In the genomic region with DNA sequence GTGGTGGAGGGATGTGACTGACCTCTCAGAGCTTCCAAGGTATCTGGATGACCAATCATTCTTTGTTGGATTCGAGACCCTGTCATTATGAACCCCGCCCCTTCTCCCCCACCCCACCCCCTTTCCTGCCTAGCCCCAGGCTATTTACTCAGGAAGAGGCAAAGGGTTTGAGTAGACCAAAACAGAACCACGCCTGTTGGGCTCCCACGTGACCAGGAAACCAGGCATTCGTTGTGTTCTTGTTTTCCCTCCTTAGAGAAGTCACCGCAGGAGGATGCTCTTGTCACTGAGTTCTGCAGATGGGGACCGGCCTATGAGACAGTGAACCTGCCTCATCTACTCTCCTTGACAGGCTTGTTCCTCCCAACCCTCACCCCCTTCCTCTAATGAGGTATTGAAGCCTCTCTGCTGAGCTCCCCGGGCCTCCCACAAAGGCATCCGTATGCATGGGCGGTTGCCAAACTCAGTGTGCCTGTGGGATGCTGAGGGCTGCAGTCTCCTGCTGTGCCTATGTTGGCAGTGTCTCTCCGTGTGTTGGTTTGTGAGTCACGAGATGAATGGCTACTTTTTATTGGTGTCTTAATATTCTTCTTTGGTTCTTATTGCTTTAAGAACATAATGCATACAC, we compare ENCODE assay signal across 8 mouse cellular contexts. TPM values are rescaled to one million over a fixed set of nuclear protein-coding genes. Genes with fewer than 3 reads are reported as not detected.
DNase-seq lines count a peak whose midpoint lies in the region; ATAC-seq lines count a peak whose summit lies in the region.
"Had no signal": no experiment of that assay in that cellular context is flagged by ENCODE, and none has a peak within 500 bp of the region (broad histone marks: within the 10 kb centered on the region; RNA-seq: fewer than 3 reads in every experiment).

No protein-coding gene starts in this region.

- H3K4me1 ChIP-seq in hindbrain, embryonic 15.5 days (replicated peaks): peaks cover 19% of the 10 kb centered on the region
- peaks cover under 1% of the 10 kb centered on the region; the same call in 1 of the 2 replicates for H3K4me1 ChIP-seq in midbrain, embryonic 14.5 days (ENCODE audit: control insufficient read depth, insufficient read depth, low read length)
- no peaks in the 10 kb centered on the region for H3K4me1 ChIP-seq in heart, embryonic 11.5 days (ENCODE audit: control insufficient read depth, insufficient read depth, low read length)

- peak; percentile 93 for DNase-seq in ES-CJ7 (ENCODE audit: low read depth, low spot score)
- peak; percentile 93 for DNase-seq in ZHBTc4 (ENCODE audit: low read depth, low spot score)
- peak; percentile 77 for DNase-seq in midbrain, embryonic 14.5 days
- DNase-seq in spleen, postnatal 14 days (ENCODE audit: low spot score in 2 of 2): no peak
- DNase-seq in adrenal gland, postnatal 25 days: no peak

- peak; percentile 69 for ATAC-seq in hindbrain, embryonic 15.5 days (ENCODE audit: low FRiP score, low read depth)
- peak; percentile 53 for ATAC-seq in midbrain, embryonic 14.5 days (ENCODE audit: low FRiP score, low TSS enrichment)
- ATAC-seq in heart, embryonic 11.5 days (replicated peaks; ENCODE audit: insufficient number of reproducible peaks, low FRiP score, low TSS enrichment): no peak

- no peaks in the 10 kb centered on the region for H3K27me3 ChIP-seq in hindbrain, embryonic 15.5 days
- no peaks in the 10 kb centered on the region for H3K27me3 ChIP-seq in midbrain, embryonic 14.5 days (ENCODE audit: control insufficient read depth, insufficient read depth, low read length)
- H3K27me3 ChIP-seq in heart, embryonic 11.5 days (ENCODE audit: control insufficient read depth, insufficient read depth, low read length): no peaks in the 10 kb centered on the region

- H3K9ac ChIP-seq in hindbrain, embryonic 15.5 days: no peak overlapping the region
- H3K9ac ChIP-seq in midbrain, embryonic 14.5 days (replicated peaks; ENCODE audit: low read length): no peak overlapping the region
- no peak overlapping the region for H3K9ac ChIP-seq in heart, embryonic 11.5 days (ENCODE audit: low read depth, low read length)
- H3K9ac ChIP-seq: liver, embryonic 14.5 days had no signal

- H3K4me2 ChIP-seq in hindbrain, embryonic 15.5 days: 0 out of 2 replicates have a peak overlapping the region, but pooled peaks have one; percentile 6
- H3K4me2 ChIP-seq in midbrain, embryonic 14.5 days (ENCODE audit: low read length): no peak overlapping the region
- no peak overlapping the region for H3K4me2 ChIP-seq in heart, embryonic 11.5 days

- H3K27ac ChIP-seq in hindbrain, embryonic 15.5 days (replicated peaks): no peak overlapping the region
- H3K27ac ChIP-seq in midbrain, embryonic 14.5 days (replicated peaks; ENCODE audit: low read depth, low read length): no peak overlapping the region
- no peak overlapping the region for H3K27ac ChIP-seq in heart, embryonic 11.5 days (ENCODE audit: low read depth, low read length)
- H3K27ac ChIP-seq: liver, embryonic 14.5 days had no signal

- 9% methylated on average over 12 of the region's 12 CpGs for WGBS in hindbrain, embryonic 15.5 days
- 12% methylated on average over 12 of the region's 12 CpGs for WGBS in midbrain, embryonic 14.5 days
- 22% methylated on average over 12 of the region's 12 CpGs for WGBS in heart, embryonic 11.5 days (ENCODE audit: insufficient replicate concordance)

- H3K4me3 ChIP-seq in hindbrain, embryonic 15.5 days: no peak overlapping the region
- no peak overlapping the region for H3K4me3 ChIP-seq in midbrain, embryonic 14.5 days (replicated peaks; ENCODE audit: low read depth, low read length)
- H3K4me3 ChIP-seq in heart, embryonic 11.5 days (ENCODE audit: low read depth, low read length): no peak overlapping the region

- no peaks in the 10 kb centered on the region for H3K36me3 ChIP-seq in hindbrain, embryonic 15.5 days
- H3K36me3 ChIP-seq in midbrain, embryonic 14.5 days (ENCODE audit: control insufficient read depth, insufficient read depth, low read length): no peaks in the 10 kb centered on the region
- no peaks in the 10 kb centered on the region for H3K36me3 ChIP-seq in heart, embryonic 11.5 days (ENCODE audit: control insufficient read depth, insufficient read depth, low read length)

- no peaks in the 10 kb centered on the region for H3K9me3 ChIP-seq in hindbrain, embryonic 15.5 days
- no peaks in the 10 kb centered on the region for H3K9me3 ChIP-seq in midbrain, embryonic 14.5 days (ENCODE audit: control insufficient read depth, low read length)
- H3K9me3 ChIP-seq in heart, embryonic 11.5 days (replicated peaks; ENCODE audit: control insufficient read depth, low read length): no peaks in the 10 kb centered on the region

RNA-seq across cellular contexts. Expression of a gene that starts 28.5 kb away (rescaled TPM):
- polyA plus RNA-seq in hindbrain, embryonic 15.5 days (2015; fragmentation: Nextera tagmentation; extraction: Ambion mirVana): 54.9 and 73.6 TPM in 2 replicates
- polyA plus RNA-seq in midbrain, embryonic 14.5 days (2014; fragmentation: Nextera tagmentation; extraction: Ambion mirVana): 48.1 and 69.3 TPM in 2 replicates
- 19.5 and 20.8 TPM in 2 replicates for total RNA-seq in adrenal gland, postnatal 25 days (2021)
- polyA plus RNA-seq in heart, embryonic 11.5 days (2014; fragmentation: Nextera tagmentation; extraction: Ambion mirVana): 295 and 306 TPM in 2 replicates

RNA-seq across cellular contexts. Expression of a gene that starts 35.0 kb away (rescaled TPM):
- 27.7 and 32.0 TPM in 2 replicates for polyA plus RNA-seq in hindbrain, embryonic 15.5 days (2015; fragmentation: Nextera tagmentation; extraction: Ambion mirVana)
- polyA plus RNA-seq in midbrain, embryonic 14.5 days (2014; fragmentation: Nextera tagmentation; extraction: Ambion mirVana): 26.3 and 32.2 TPM in 2 replicates
- 32.4 and 32.8 TPM in 2 replicates for total RNA-seq in adrenal gland, postnatal 25 days (2021)
- polyA plus RNA-seq in heart, embryonic 11.5 days (2014; fragmentation: Nextera tagmentation; extraction: Ambion mirVana): 21.9 and 22.8 TPM in 2 replicates

RNA-seq across cellular contexts. Expression of a gene that starts 47.3 kb away (rescaled TPM):
- polyA plus RNA-seq in hindbrain, embryonic 15.5 days (2015; fragmentation: Nextera tagmentation; extraction: Ambion mirVana): 7.3 and 8.4 TPM in 2 replicates
- polyA plus RNA-seq in midbrain, embryonic 14.5 days (2014; fragmentation: Nextera tagmentation; extraction: Ambion mirVana): 5.0 and 8.3 TPM in 2 replicates
- 1.1 and 1.8 TPM in 2 replicates for total RNA-seq in adrenal gland, postnatal 25 days (2021)
- 0.21 and 0.31 TPM in 2 replicates for polyA plus RNA-seq in heart, embryonic 11.5 days (2014; fragmentation: Nextera tagmentation; extraction: Ambion mirVana)

Comparison
In these comparisons a context has a peak if more than half of its experiments do, and no peak if none do; other contexts are left out.
1. DNase-seq: peak in ES-CJ7 (single experiment), ZHBTc4 (single experiment) and midbrain, embryonic 14.5 days (single experiment); none in spleen, postnatal 14 days (0 of 2) and adrenal gland, postnatal 25 days (single experiment).